Mouse (Mus musculus): ENCODE measurements around the gene Mxra8.

DNA sequence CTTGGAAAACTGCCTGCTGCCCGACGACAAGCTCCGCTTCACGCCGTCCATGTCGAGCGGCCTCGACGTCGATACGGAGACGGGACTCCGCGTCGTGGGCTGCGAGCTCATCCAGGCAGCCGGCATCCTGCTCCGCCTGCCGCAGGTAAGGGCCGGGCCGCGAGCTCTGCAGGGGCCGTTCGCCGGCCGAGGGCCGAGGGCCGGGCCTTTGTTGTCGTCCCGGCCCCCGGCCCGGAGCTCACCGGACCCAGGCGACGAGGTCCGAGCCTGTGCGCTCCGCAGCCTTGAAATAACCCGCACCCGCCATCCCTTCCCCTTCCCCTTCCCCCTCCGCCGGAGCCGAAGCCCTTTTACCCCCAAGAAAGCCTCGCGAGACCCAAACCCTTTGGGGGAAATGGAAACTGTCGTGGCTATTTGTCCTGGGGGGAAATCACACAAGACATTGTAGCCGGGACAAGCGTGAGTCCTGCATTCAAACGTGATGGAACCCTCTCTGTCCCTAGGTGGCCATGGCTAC, 26.8 kb upstream of the Mxra8 start:
- TF ChIP-seq CTCF (IDR thresholded peaks at IDR 0.05; ENCODE audit: extremely low read depth, insufficient read depth, low read length) (no peak), POLR2A (IDR thresholded peaks at IDR 0.05; ENCODE audit: extremely low read depth, insufficient read depth, low read length) (no peak)
